Mouse (Mus musculus): ENCODE measurements at regions not wholly inside any gene's neighbourhood (a gene's known extent, or its start where the extent isn't known, plus 50 kb on each side); places are given as distances from the start of the nearest gene placed in this dataset.
"Not testable (repeated sequence)": the region's sequence is repeated elsewhere in the genome, so short reads cannot be mapped to it uniquely, and the experiment has no call there.

DNA sequence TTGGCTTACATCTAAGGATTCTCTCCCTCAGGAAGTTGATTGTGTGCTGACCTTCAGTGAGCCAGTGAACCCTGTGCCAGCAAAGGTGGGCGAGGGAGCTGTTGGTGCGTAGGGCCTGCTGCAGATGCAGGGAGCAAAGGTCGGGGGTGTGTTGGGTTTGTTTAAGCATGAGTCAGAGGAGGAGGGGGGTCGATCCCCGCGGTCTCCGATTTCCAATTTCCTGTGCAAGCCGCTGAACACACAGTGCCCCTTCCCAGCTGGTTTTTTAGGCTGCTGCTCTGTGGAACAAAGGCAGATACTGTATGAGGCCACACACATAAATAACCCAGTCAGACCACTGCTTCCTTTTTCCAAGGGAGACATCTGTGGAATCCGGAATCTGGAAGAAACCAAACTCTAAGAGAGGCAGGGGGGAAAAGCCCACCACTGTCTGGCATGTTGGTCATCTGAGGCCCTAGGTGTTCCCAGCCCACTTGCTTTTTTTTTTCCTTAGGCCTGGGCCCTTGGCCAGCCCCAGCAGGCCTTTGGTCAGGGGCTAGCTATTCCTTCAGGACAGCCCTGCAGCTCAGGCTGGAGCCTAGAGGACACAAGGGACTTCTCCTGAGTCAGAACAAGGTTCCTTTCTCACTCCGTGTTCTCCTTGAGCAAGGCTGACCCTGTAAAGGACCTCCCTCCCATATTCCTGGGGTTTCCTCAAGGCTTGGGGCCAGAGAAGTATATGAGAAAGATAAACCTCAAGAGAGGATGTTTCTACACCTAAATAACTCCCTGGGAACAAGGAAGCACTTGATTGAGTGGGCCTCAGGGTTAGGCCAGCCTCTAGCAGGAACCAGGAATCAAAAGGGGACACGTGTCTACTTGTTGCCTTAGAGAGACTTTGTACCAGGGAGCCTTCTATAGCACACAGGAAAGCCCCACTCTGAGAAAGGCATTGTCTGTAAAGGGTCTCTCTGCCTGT is 119.0 kb downstream of the Tomm20 start:
- Histone ChIP-seq H3K36me3 (ENCODE audit: poor library complexity, severe bottlenecking) (no peaks in the 10 kb centered on the region), H3K9ac (peak overlapping the region; percentile 53), H3K27me3 (no peaks in the 10 kb centered on the region), H3K4me1 (peaks cover 43% of the 10 kb centered on the region), H3K27ac (peak overlapping the region; percentile 97), H3K4me3 (no peak overlapping the region), H3K4me2 (peak overlapping the region; percentile 38), H3K9me3 (replicated peaks) (no peaks in the 10 kb centered on the region)
- peak; percentile 82 for ATAC-seq
- 2% methylated on average over 11 of the region's 11 CpGs for WGBS

DNA sequence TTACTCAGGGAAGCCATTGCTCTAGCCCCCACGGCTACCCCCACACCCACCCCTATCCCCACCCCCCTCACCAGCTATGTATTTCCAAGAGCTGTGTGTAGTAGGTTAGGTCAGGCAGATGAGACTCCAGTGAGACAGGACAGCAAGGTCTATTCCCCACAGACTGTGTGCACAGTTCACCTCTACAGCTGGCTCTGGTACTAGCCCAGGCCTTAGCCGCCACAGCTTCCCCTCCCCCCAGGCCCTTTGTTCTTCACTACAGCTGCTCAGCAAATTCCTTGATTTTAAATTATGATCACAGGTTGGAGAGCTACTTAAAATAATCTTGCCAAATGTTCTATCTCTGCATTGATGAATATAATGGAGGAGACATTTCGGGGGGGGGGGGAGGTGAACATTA is 119.8 kb downstream of the Tomm20 start:
- 17% methylated on average over 3 of the region's 3 CpGs for WGBS
- no peaks in the 10 kb centered on the region for H3K27me3 ChIP-seq
- H3K27ac ChIP-seq = peak overlapping the region; percentile 97
- H3K9ac ChIP-seq = peak overlapping the region; percentile 53; the same call in 1 of the 2 replicates
- no peaks in the 10 kb centered on the region for H3K36me3 ChIP-seq (ENCODE audit: poor library complexity, severe bottlenecking)
- ATAC-seq = peak; percentile 87
- no peak overlapping the region for H3K4me3 ChIP-seq
- peak overlapping the region; percentile 38; the same call in 1 of the 2 replicates for H3K4me2 ChIP-seq
- H3K9me3 ChIP-seq (replicated peaks) = no peaks in the 10 kb centered on the region
- peaks cover 43% of the 10 kb centered on the region for H3K4me1 ChIP-seq

DNA sequence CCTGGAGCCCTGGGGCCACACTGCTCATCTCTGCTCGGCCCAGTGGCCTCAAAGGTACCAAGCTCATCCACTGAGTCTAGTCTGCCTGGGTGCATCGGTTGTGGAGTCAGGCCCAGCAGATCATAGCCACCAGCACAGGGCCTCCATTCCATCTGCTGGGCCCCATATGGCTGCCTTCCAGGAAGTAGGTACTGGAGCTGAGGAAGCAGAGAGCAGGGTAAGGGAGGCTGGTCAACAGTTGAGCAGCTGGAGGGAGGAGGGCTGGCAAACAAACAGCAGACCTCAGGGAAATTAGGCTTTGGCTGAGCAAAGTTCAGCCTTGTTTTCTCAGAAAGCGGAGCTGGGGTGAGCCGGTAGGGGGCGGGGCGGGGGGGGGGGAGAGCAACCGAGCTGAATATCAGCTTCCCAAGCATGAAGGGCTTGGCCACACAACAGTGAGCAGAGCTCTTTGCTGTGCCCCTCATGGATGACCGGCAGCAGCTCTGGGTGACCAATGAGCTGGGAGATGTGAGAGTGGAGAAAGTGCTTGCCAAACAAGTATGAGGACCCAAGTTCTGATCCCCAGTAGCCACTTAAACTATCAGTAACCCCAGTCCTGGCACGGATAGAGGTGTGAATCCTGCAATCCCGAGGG is 121.0 kb downstream of the Tomm20 start:
- Histone ChIP-seq H3K9me3 (replicated peaks) (no peaks in the 10 kb centered on the region), H3K36me3 (ENCODE audit: poor library complexity, severe bottlenecking) (no peaks in the 10 kb centered on the region), H3K9ac (no peak overlapping the region), H3K27me3 (no peaks in the 10 kb centered on the region), H3K4me1 (peaks cover 38% of the 10 kb centered on the region), H3K4me2 (no peak overlapping the region), H3K4me3 (no peak overlapping the region), H3K27ac (peak overlapping the region; percentile 48)
- 51% methylated on average over 10 of the region's 10 CpGs for WGBS
- no peak for ATAC-seq

DNA sequence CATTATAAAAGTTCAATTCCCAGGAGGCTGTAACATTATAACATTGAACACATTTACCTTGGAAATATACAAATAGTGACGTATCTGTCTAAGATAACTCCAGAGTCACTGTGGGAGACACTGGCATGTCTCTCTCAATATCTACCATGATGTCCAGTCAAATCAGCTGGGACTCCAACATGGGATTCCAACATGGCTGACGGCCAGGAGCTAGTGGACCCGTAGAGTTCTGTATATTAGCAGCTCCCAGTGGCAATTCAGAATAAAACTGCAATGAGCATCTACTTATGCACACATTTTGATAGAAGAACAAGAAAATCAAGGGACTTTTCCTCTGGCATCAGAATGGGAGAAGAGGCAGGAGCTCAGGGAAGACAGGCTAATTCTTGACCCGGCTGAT is 123.4 kb downstream of the Tomm20 start:
- Histone ChIP-seq H3K27me3 (no peaks in the 10 kb centered on the region), H3K9ac (no peak overlapping the region), H3K4me2 (no peak overlapping the region), H3K4me3 (no peak overlapping the region), H3K9me3 (replicated peaks) (no peaks in the 10 kb centered on the region), H3K4me1 (peaks cover 26% of the 10 kb centered on the region), H3K36me3 (ENCODE audit: poor library complexity, severe bottlenecking) (no peaks in the 10 kb centered on the region), H3K27ac (no peak overlapping the region)
- no peak for ATAC-seq
- 90% methylated on average over 4 of the region's 4 CpGs for WGBS

DNA sequence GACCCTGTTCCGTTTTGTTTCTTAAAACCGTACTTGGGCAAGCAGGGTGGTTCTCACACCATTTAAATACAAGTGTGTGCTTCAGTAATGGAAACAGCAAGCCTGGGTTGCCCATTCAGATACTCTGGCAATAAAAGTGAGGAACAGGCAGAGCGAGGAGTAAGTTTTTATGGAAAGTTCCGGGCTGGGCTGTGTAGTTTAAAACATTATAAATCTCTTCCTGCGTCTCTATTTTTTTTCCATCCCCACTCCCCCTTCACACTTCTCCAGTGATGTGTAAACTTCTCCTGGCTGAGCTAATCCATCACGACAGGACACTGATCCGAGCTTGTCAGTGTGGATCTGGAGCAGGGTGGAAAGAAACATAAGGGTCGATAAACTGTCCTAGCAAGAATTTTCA is 124.4 kb downstream of the Tomm20 start:
- Histone ChIP-seq H3K9me3 (replicated peaks) (no peaks in the 10 kb centered on the region), H3K27ac (no peak overlapping the region)
- no peak for ATAC-seq

DNA sequence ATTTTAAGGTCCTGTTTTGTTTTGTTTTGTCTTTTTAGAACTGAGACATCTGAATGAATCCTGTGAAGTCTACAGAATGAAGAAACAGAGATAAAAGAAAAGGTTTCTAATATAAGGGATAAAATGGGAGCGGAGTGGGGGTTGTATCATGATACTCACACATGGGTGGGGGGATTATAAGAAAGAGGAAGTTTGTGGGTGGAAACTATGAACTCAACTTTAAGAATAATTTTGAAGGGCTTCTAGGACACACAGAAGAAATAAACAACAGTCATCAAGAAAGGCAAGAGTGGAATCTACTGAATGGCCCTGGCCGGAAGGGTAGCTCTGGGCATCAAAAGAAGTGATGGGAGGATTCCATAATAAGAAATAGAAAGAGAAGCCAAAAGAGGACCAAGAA is 125.1 kb downstream of the Tomm20 start:
- Histone ChIP-seq H3K4me3 (no peak overlapping the region), H3K27me3 (no peaks in the 10 kb centered on the region), H3K36me3 (ENCODE audit: poor library complexity, severe bottlenecking) (no peaks in the 10 kb centered on the region), H3K9ac (no peak overlapping the region), H3K9me3 (replicated peaks) (no peaks in the 10 kb centered on the region), H3K4me1 (peaks cover 9% of the 10 kb centered on the region), H3K4me2 (no peak overlapping the region), H3K27ac (no peak overlapping the region)
- WGBS = 97% methylated on average over 2 of the region's 2 CpGs
- no peak for ATAC-seq

More for the DNA sequence above, 124.4 kb downstream of the Tomm20 start:
- Histone ChIP-seq H3K4me1 (peaks cover 16% of the 10 kb centered on the region), H3K36me3 (ENCODE audit: poor library complexity, severe bottlenecking) (no peaks in the 10 kb centered on the region), H3K4me2 (no peak overlapping the region), H3K9ac (no peak overlapping the region), H3K4me3 (no peak overlapping the region), H3K27me3 (no peaks in the 10 kb centered on the region)
- WGBS = 70% methylated on average over 8 of the region's 8 CpGs

DNA sequence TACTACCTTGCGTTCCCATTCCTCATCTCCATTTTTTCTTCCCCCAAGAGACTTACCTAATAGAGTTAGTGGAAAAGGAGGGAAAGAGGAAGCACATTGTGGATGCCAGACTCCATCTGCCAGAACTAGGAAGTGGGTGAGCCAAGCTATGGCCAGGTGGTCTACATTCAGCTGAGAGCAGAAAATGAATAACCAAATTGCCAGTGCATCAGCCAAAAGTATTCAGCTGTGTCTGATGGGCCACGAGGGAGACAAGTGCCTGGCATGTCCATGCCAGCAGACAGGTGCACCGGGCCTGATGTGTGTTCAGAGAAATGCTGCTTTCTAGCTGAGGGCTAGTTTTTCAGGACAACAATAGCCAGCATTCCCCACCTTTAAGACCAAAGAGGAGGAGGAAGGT is 126.4 kb downstream of the Tomm20 start:
- Histone ChIP-seq H3K4me2 (no peak overlapping the region), H3K9me3 (replicated peaks) (no peaks in the 10 kb centered on the region), H3K9ac (no peak overlapping the region), H3K27ac (no peak overlapping the region), H3K4me1 (no peaks in the 10 kb centered on the region), H3K36me3 (ENCODE audit: poor library complexity, severe bottlenecking) (no peaks in the 10 kb centered on the region), H3K4me3 (no peak overlapping the region), H3K27me3 (no peaks in the 10 kb centered on the region)
- 81% methylated on average over 3 of the region's 3 CpGs for WGBS
- no peak for ATAC-seq

DNA sequence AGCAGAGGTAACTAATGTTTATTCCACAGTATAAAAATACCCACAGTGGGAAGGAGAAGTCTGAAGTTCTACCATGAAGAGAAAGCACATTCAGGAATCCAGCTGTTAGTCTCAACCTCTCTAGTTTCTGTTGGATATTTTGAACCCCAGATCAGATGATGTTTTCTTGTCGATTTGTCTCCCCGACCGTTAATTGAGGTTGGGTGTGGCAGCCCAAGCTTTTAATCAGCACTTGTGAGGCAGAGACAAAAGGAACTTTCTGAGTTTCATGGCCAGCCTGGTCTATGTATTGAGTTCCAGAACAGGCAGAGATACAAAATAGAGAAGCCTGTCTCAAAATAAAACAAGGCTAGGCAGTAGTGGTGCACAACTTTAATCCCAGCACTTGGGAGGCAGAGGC is 129.5 kb downstream of the Tomm20 start:
- H3K9me3 ChIP-seq (replicated peaks) = peaks cover 13% of the 10 kb centered on the region
- no peaks in the 10 kb centered on the region for H3K4me1 ChIP-seq
- no peak overlapping the region for H3K4me2 ChIP-seq
- no peaks in the 10 kb centered on the region for H3K36me3 ChIP-seq (ENCODE audit: poor library complexity, severe bottlenecking)
- no peak overlapping the region for H3K4me3 ChIP-seq
- no peak overlapping the region for H3K27ac ChIP-seq
- H3K9ac ChIP-seq = no peak overlapping the region
- no peak for ATAC-seq
- no peaks in the 10 kb centered on the region for H3K27me3 ChIP-seq
- WGBS = 84% methylated on average over 3 of the region's 3 CpGs

DNA sequence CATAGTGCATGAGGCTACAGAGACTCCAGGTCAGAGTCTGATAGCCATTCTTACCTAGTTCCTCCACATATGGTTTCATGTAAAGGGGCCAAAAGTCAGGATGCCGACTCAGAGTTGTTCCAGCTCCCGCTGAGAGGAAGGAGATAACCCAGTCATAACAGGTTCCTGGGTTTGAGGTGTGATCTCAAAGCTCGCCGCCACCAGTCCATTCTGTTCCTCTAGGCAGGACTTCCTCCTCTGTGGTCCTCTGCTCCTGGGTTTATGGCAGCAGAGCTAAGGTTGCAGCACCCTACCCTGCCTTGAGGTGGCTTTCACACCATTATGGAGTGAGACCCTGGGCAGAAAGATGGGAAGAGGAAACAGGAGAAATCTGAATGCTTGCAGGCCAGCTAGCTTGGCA is 131.2 kb downstream of the Tomm20 start:
- Histone ChIP-seq H3K4me3 (no peak overlapping the region), H3K27me3 (no peaks in the 10 kb centered on the region), H3K9ac (no peak overlapping the region), H3K4me2 (no peak overlapping the region), H3K36me3 (ENCODE audit: poor library complexity, severe bottlenecking) (no peaks in the 10 kb centered on the region), H3K4me1 (no peaks in the 10 kb centered on the region), H3K27ac (no peak overlapping the region), H3K9me3 (replicated peaks) (peaks cover 13% of the 10 kb centered on the region)
- no peak for ATAC-seq
- WGBS = 82% methylated on average over 4 of the region's 4 CpGs

DNA sequence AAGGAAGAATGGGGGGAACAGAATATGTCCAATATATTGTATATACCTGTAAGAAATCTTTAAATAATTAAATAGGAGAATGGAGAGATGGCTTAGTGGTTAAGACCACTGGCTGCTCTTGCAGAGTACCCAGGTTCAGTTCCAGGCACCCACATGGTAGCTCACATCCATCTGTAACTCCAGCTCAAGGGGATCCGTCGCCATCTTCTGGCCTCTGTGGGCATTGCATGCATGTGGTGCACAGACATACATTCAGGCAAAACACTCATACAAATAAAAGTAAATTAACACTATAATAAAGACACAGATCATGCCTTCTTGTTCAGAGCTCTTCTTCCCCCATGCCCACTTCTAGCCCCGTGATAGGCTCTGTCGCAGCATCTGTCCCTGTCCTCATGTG is 132.0 kb downstream of the Tomm20 start:
- Histone ChIP-seq H3K4me1 (no peaks in the 10 kb centered on the region), H3K27me3 (no peaks in the 10 kb centered on the region), H3K36me3 (ENCODE audit: poor library complexity, severe bottlenecking) (no peaks in the 10 kb centered on the region), H3K9ac (no peak overlapping the region), H3K4me3 (no peak overlapping the region), H3K4me2 (no peak overlapping the region), H3K9me3 (replicated peaks) (peaks cover 13% of the 10 kb centered on the region), H3K27ac (no peak overlapping the region)
- 73% methylated on average over 4 of the region's 4 CpGs for WGBS
- ATAC-seq = no peak

DNA sequence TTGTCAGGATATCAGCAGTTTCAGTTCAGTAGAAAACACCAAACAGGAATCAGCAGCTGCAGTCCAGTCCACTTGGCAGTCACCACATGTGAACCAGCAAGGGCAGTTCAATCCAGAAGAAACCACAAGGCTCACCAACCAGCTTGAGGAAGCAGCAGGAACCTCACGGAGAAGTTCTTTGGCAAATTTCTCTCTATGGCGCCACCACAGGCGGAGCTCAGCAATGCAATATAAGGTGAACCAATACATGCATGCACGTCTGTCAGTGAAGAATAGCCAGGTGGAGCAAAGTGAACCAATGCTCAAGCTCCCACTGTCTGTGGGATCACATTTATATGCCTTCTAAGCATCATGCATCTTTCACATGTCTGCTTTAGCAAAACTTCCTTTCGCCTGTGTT is 132.9 kb downstream of the Tomm20 start:
- H3K9ac ChIP-seq = no peak overlapping the region
- WGBS = 87% methylated on average over 5 of the region's 5 CpGs
- H3K9me3 ChIP-seq (replicated peaks) = peaks cover 13% of the 10 kb centered on the region
- ATAC-seq = no peak
- H3K36me3 ChIP-seq (ENCODE audit: poor library complexity, severe bottlenecking) = no peaks in the 10 kb centered on the region
- H3K27me3 ChIP-seq = no peaks in the 10 kb centered on the region
- H3K4me2 ChIP-seq = no peak overlapping the region
- no peaks in the 10 kb centered on the region for H3K4me1 ChIP-seq
- H3K4me3 ChIP-seq = no peak overlapping the region
- H3K27ac ChIP-seq = no peak overlapping the region

DNA sequence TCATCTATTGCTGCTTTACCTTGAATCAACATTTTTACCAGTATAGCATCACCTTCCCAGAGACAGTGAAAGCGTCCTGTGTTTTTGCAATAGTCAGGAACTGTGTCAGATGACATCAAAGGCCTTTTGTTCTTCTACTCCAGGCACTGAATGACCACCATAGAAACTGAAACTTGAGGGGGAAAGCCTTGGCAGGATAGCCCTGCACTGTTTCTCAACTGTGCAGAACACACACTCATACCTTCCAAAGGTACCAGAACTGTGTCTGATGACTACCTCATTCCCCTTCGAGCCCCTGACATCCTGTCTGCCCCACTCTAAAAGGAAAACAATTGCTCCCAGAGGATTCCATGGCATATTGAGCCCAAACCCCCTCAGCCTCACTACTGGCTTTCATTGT is 134.3 kb downstream of the Tomm20 start:
- not testable (repeated sequence) for H3K4me3 ChIP-seq; H3K4me2 ChIP-seq; H3K27ac ChIP-seq; H3K27me3 ChIP-seq; H3K36me3 ChIP-seq (ENCODE audit: poor library complexity, severe bottlenecking); H3K9ac ChIP-seq; ATAC-seq; H3K4me1 ChIP-seq
- H3K9me3 ChIP-seq (replicated peaks) = peaks cover 13% of the 10 kb centered on the region
- WGBS = 62% methylated on average over 2 of the region's 2 CpGs
